Mouse (Mus musculus): Measurements from ENCODE around the gene Gabarap. TPM values are rescaled to one million over a fixed set of nuclear protein-coding genes. Genes with fewer than 3 reads are reported as not detected.
A peak's percentile ranks its signal among the peaks of the same experiment; 100 is the strongest.

Gabarap gene
- polyA plus RNA-seq, 1 experiment from 2014 or later: 568 TPM

- H3K4me2 ChIP-seq: peak overlapping the region; percentile 50
- no peak for ATAC-seq (ENCODE audit: insufficient number of reproducible peaks, low FRiP score, low TSS enrichment, low read depth)
- H3K36me3 ChIP-seq: peaks cover 30% of the 10 kb centered on the region
- no peaks in the 10 kb centered on the region for H3K27me3 ChIP-seq
- peak overlapping the region; percentile 85 for H3K27ac ChIP-seq
- 23% methylated on average over 12 of the region's 12 CpGs for WGBS
- H3K4me1 ChIP-seq: peaks cover 66% of the 10 kb centered on the region
- peak overlapping the region; percentile 28 for H3K4me3 ChIP-seq
- H3K9me3 ChIP-seq: no peaks in the 10 kb centered on the region
- no peak overlapping the region for H3K9ac ChIP-seq
These were observed 37.6 kb downstream of the Gabarap start for GRCm38 (mm10) chr11:70028401-70029129.

GRCm38 (mm10) chr11:70029130-70029801 is 38.3 kb downstream of the Gabarap start:
- peak; percentile 76 for ATAC-seq (ENCODE audit: insufficient number of reproducible peaks, low FRiP score, low TSS enrichment, low read depth)
- H3K4me3 ChIP-seq: peak overlapping the region; percentile 28
- H3K4me1 ChIP-seq: peaks cover 59% of the 10 kb centered on the region
- H3K27me3 ChIP-seq: no peaks in the 10 kb centered on the region
- peak overlapping the region; percentile 50 for H3K4me2 ChIP-seq
- H3K9ac ChIP-seq: 0 out of 2 replicates have a peak overlapping the region, but pooled peaks have one; percentile 7
- no peaks in the 10 kb centered on the region for H3K9me3 ChIP-seq
- WGBS: 1% methylated on average over 20 of the region's 20 CpGs
- H3K36me3 ChIP-seq: peaks cover 34% of the 10 kb centered on the region
- H3K27ac ChIP-seq: peak overlapping the region; percentile 85

- 0 out of 2 replicates have a peak overlapping the region, but pooled peaks have one; percentile 7 for H3K9ac ChIP-seq
- peak overlapping the region; percentile 50 for H3K4me2 ChIP-seq
- no peak for ATAC-seq (ENCODE audit: insufficient number of reproducible peaks, low FRiP score, low TSS enrichment, low read depth)
- H3K9me3 ChIP-seq: no peaks in the 10 kb centered on the region
- peak overlapping the region; percentile 85; the same call in 1 of the 2 replicates for H3K27ac ChIP-seq
- H3K36me3 ChIP-seq: peaks cover 37% of the 10 kb centered on the region
- peak overlapping the region; percentile 28 for H3K4me3 ChIP-seq
- H3K4me1 ChIP-seq: peaks cover 52% of the 10 kb centered on the region
- WGBS: 45% methylated on average over 11 of the region's 11 CpGs
- H3K27me3 ChIP-seq: no peaks in the 10 kb centered on the region
These were observed 39.0 kb downstream of the Gabarap start for GRCm38 (mm10) chr11:70029829-70030550.

- WGBS: 94% methylated on average over 28 of the region's 28 CpGs
- Histone ChIP-seq H3K4me1 (peaks cover 46% of the 10 kb centered on the region), H3K27me3 (no peaks in the 10 kb centered on the region), H3K9ac (no peak overlapping the region), H3K36me3 (peaks cover 37% of the 10 kb centered on the region), H3K4me2 (no peak overlapping the region), H3K4me3 (no peak overlapping the region), H3K9me3 (no peaks in the 10 kb centered on the region), H3K27ac (no peak overlapping the region)
- no peak for ATAC-seq (ENCODE audit: insufficient number of reproducible peaks, low FRiP score, low TSS enrichment, low read depth)
These were observed 39.8 kb downstream of the Gabarap start for GRCm38 (mm10) chr11:70030651-70031320.

- Histone ChIP-seq H3K36me3 (peaks cover 40% of the 10 kb centered on the region), H3K9me3 (no peaks in the 10 kb centered on the region), H3K4me1 (peaks cover 41% of the 10 kb centered on the region), H3K27ac (no peak overlapping the region), H3K27me3 (no peaks in the 10 kb centered on the region), H3K4me2 (no peak overlapping the region), H3K9ac (no peak overlapping the region), H3K4me3 (no peak overlapping the region)
- WGBS: 97% methylated on average over 11 of the region's 11 CpGs
- no peak for ATAC-seq (ENCODE audit: insufficient number of reproducible peaks, low FRiP score, low TSS enrichment, low read depth)
These were observed 40.4 kb downstream of the Gabarap start for GRCm38 (mm10) chr11:70031321-70031670.

GRCm38 (mm10) chr11:70038174-70038573 is 47.2 kb downstream of the Gabarap start:
- Histone ChIP-seq H3K27ac (no peak overlapping the region), H3K4me3 (no peak overlapping the region), H3K4me2 (no peak overlapping the region), H3K4me1 (no peaks in the 10 kb centered on the region), H3K27me3 (no peaks in the 10 kb centered on the region), H3K36me3 (peaks cover 62% of the 10 kb centered on the region), H3K9me3 (no peaks in the 10 kb centered on the region), H3K9ac (no peak overlapping the region)
- 64% methylated on average over 7 of the region's 7 CpGs for WGBS
- no peak for ATAC-seq (ENCODE audit: insufficient number of reproducible peaks, low FRiP score, low TSS enrichment, low read depth)

- Histone ChIP-seq H3K27me3 (no peaks in the 10 kb centered on the region), H3K4me2 (no peak overlapping the region), H3K4me3 (no peak overlapping the region), H3K36me3 (peaks cover 65% of the 10 kb centered on the region), H3K4me1 (no peaks in the 10 kb centered on the region), H3K9ac (no peak overlapping the region), H3K27ac (no peak overlapping the region), H3K9me3 (no peaks in the 10 kb centered on the region)
- ATAC-seq (ENCODE audit: insufficient number of reproducible peaks, low FRiP score, low TSS enrichment, low read depth): no peak
- whole genome bisulfite sequencing: 91% methylated on average over 10 of the region's 10 CpGs
These were observed 48.7 kb downstream of the Gabarap start for GRCm38 (mm10) chr11:70039631-70040030.

- H3K27ac ChIP-seq: no peak overlapping the region
- no peak overlapping the region for H3K4me2 ChIP-seq
- no peak for ATAC-seq (ENCODE audit: insufficient number of reproducible peaks, low FRiP score, low TSS enrichment, low read depth)
- no peaks in the 10 kb centered on the region for H3K4me1 ChIP-seq
- no peaks in the 10 kb centered on the region for H3K9me3 ChIP-seq
- H3K9ac ChIP-seq: no peak overlapping the region
- peaks cover 70% of the 10 kb centered on the region for H3K36me3 ChIP-seq
- WGBS: 89% methylated on average over 7 of the region's 7 CpGs
- H3K27me3 ChIP-seq: no peaks in the 10 kb centered on the region
- no peak overlapping the region for H3K4me3 ChIP-seq
These were observed 49.2 kb downstream of the Gabarap start for GRCm38 (mm10) chr11:70040184-70040583.

GRCm38 (mm10) chr11:70042309-70043085 is 51.6 kb downstream of the Gabarap start:
- WGBS: 89% methylated on average over 23 of the region's 23 CpGs

GRCm38 (mm10) chr11:70043665-70044064 is 52.7 kb downstream of the Gabarap start:
- 87% methylated on average over 7 of the region's 7 CpGs for WGBS

More at GRCm38 (mm10) chr11:70042309-70043085, 51.6 kb downstream of the Gabarap start:
- Histone ChIP-seq H3K9me3 (no peaks in the 10 kb centered on the region), H3K36me3 (peaks cover 73% of the 10 kb centered on the region), H3K4me2 (no peak overlapping the region), H3K4me1 (no peaks in the 10 kb centered on the region), H3K4me3 (no peak overlapping the region), H3K9ac (no peak overlapping the region), H3K27me3 (no peaks in the 10 kb centered on the region), H3K27ac (no peak overlapping the region)
- ATAC-seq (ENCODE audit: insufficient number of reproducible peaks, low FRiP score, low TSS enrichment, low read depth): no peak

More at GRCm38 (mm10) chr11:70043665-70044064, 52.7 kb downstream of the Gabarap start:
- H3K9ac ChIP-seq: no peak overlapping the region
- H3K4me1 ChIP-seq: no peaks in the 10 kb centered on the region
- H3K36me3 ChIP-seq: peaks cover 67% of the 10 kb centered on the region
- H3K4me3 ChIP-seq: no peak overlapping the region
- H3K27me3 ChIP-seq: no peaks in the 10 kb centered on the region
- no peak for ATAC-seq (ENCODE audit: insufficient number of reproducible peaks, low FRiP score, low TSS enrichment, low read depth)
- H3K4me2 ChIP-seq: no peak overlapping the region
- H3K9me3 ChIP-seq: no peaks in the 10 kb centered on the region
- no peak overlapping the region for H3K27ac ChIP-seq
